Mouse (Mus musculus): ENCODE measurements at regions not wholly inside any gene's neighbourhood (a gene's known extent, or its start where the extent isn't known, plus 50 kb on each side); places are given as distances from the start of the nearest gene placed in this dataset.

GRCm38 (mm10) chr5:44917816-44918213 is 118.3 kb upstream of the Ldb2 start:
- WGBS, result 93% methylated on average over 6 of the region's 6 CpGs
- TF ChIP-seq POLR2A (IDR thresholded peaks at IDR 0.05; ENCODE audit: borderline replicate concordance, extremely low read depth, low read depth, low read length), result no peak
- no peak for DNase-seq
- Histone ChIP-seq H3K4me3 (replicated peaks; ENCODE audit: extremely low read depth, low read depth, low read length) (no peak overlapping the region), H3K4me1 (ENCODE audit: control insufficient read depth, insufficient read depth, low read length) (no peaks in the 10 kb centered on the region)

DNA sequence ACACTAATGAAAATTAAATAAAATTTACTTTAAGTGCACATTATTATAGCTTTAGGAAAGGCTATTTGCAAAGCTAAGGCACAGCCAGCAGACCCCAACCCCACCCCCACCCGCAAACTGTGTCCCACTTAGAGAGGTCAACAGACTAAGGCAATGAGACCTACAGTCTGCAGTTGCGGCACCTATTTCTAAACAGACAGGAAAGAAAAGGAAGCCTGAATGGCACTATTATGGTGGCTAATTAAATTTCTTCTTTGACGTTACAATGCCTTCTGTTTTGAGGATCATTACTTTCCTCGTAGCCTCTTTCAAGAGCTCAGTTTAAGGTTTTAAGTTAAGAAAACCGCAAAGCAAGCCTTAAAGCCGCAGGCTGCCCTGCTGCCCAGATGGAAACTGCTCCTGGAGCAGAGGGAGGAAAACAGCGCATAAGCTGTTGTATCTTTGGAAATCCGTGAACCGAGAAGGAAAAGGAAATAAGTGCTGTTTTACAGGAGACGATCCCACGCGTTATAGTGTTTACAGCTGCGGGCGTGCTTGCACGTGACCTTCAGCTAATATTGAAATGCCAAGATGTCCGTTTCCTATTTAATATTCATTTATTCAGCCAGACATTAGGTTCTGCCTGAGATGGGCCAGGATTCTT is 117.8 kb upstream of the Ldb2 start:
- WGBS, result 61% methylated on average over 16 of the region's 16 CpGs
- DNase-seq, result no peak
- no peak for TF ChIP-seq CTCF (IDR thresholded peaks at IDR 0.05; ENCODE audit: insufficient read depth, low read length)
- no peak for TF ChIP-seq POLR2A (IDR thresholded peaks at IDR 0.05; ENCODE audit: borderline replicate concordance, extremely low read depth, low read depth, low read length)
- Histone ChIP-seq H3K4me3 (replicated peaks; ENCODE audit: extremely low read depth, low read depth, low read length) (no peak overlapping the region), H3K4me1 (ENCODE audit: control insufficient read depth, insufficient read depth, low read length) (no peaks in the 10 kb centered on the region)

DNA sequence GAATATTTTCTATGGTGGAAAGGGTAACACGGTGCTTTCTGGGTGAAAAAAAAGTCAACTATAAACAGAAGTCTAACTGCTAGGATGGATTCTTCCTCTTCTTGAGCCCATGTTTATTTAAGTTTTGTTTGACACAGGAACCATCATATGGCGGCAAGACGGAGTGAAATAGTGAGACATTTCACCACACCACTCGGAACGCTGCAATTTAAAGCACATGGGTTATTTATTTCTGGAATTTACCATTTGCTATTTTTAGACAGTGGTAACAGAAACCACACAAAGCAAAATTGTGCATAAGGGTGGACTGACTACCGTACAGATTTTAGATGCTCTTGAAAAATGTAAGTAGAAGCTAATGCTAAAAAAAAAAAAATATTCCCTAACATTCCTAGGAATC is 103.1 kb upstream of the Ldb2 start:
- WGBS, result 32% methylated on average over 6 of the region's 6 CpGs
- H3K4me3 ChIP-seq (replicated peaks; ENCODE audit: extremely low read depth, low read depth, low read length), result no peak overlapping the region
- no peaks in the 10 kb centered on the region for H3K4me1 ChIP-seq (ENCODE audit: control insufficient read depth, insufficient read depth, low read length)
- TF ChIP-seq POLR2A (IDR thresholded peaks at IDR 0.05; ENCODE audit: borderline replicate concordance, extremely low read depth, low read depth, low read length) (no peak), CTCF (IDR thresholded peaks at IDR 0.05; ENCODE audit: insufficient read depth, low read length) (no peak)
- no peak for DNase-seq

DNA sequence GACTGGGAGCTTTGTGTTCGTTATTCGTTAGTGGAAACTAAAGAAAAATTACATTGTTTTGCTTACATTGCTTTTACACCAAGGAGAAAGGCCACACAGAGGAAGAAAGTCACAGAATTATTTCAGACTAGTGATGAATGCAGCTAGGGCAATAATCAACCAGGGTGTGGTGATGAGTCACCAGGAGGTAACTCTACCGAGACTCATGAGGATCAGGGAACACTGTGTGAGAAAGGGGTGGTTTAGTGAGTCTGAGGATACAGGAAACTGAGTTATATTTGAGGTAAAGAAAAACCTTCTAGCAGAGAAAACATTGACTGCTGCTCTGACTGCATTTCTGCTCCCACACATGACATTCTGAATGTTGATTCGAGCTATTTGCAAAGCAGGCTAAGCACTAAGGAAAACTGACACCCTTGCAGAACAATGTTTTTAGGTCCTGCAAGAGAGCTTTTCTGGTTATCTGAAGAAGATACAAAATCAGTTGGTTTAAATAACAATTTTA is 87.1 kb upstream of the Ldb2 start:
- no peak for DNase-seq
- Histone ChIP-seq H3K4me3 (replicated peaks; ENCODE audit: extremely low read depth, low read depth, low read length) (no peak overlapping the region), H3K4me1 (ENCODE audit: control insufficient read depth, insufficient read depth, low read length) (no peaks in the 10 kb centered on the region)
- WGBS, result 69% methylated on average over 4 of the region's 4 CpGs
- TF ChIP-seq CTCF (IDR thresholded peaks at IDR 0.05; ENCODE audit: insufficient read depth, low read length) (no peak), POLR2A (IDR thresholded peaks at IDR 0.05; ENCODE audit: borderline replicate concordance, extremely low read depth, low read depth, low read length) (no peak)

DNA sequence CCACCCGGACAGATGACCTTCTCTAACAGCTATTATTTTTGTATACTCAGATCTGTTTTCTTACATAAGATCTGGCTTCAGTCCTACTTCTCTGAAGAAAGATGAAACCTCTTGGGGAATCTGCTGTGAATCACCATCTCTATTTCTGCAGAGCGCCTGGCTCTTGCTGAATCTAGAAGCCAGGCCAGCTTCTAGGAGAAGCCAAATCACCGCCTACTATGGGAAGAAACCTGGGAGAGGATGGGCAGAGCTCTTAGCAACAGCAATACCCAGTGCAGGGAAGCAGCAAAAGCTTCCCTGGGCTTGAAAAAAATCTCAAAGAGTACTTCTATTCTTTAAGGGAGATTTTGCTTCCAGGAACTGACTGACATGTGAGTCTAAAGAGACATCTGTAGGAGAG is 77.5 kb upstream of the Ldb2 start:
- Histone ChIP-seq H3K4me1 (ENCODE audit: control insufficient read depth, insufficient read depth, low read length) (no peaks in the 10 kb centered on the region), H3K4me3 (replicated peaks; ENCODE audit: extremely low read depth, low read depth, low read length) (no peak overlapping the region)
- TF ChIP-seq POLR2A (IDR thresholded peaks at IDR 0.05; ENCODE audit: borderline replicate concordance, extremely low read depth, low read depth, low read length) (no peak), CTCF (IDR thresholded peaks at IDR 0.05; ENCODE audit: insufficient read depth, low read length) (no peak)
- WGBS, result 64% methylated on average over 3 of the region's 3 CpGs
- DNase-seq, result no peak

DNA sequence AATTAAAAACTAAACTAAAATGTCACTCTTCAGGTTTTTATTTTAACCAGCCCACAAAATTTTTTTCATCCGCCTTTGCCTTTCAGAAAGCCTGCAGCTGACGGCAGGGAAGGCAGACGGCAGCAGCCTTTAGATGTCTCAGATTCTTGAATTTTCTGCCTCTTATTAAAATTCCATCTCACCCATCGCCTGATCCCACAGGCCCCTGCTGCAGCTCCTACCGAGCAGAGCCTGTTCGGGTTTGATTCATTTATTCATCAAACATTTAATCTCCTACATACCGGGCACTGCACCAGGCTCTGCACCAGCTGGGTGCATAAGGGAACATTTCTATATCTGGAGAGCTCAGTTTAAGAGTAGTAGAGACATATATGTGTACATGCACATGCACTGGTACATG is 72.8 kb upstream of the Ldb2 start:
- 76% methylated on average over 7 of the region's 7 CpGs for WGBS
- no peak for DNase-seq
- H3K4me3 ChIP-seq (replicated peaks; ENCODE audit: extremely low read depth, low read depth, low read length), result no peak overlapping the region
- H3K4me1 ChIP-seq (ENCODE audit: control insufficient read depth, insufficient read depth, low read length), result no peaks in the 10 kb centered on the region
- TF ChIP-seq CTCF (IDR thresholded peaks at IDR 0.05; ENCODE audit: insufficient read depth, low read length), result no peak
- no peak for TF ChIP-seq POLR2A (IDR thresholded peaks at IDR 0.05; ENCODE audit: borderline replicate concordance, extremely low read depth, low read depth, low read length)

GRCm38 (mm10) chr5:44863887-44864286 is 64.4 kb upstream of the Ldb2 start:
- no peaks in the 10 kb centered on the region for H3K4me1 ChIP-seq (ENCODE audit: control insufficient read depth, insufficient read depth, low read length)
- DNase-seq, result no peak
- 58% methylated on average over 3 of the region's 3 CpGs for WGBS
- TF ChIP-seq CTCF (IDR thresholded peaks at IDR 0.05; ENCODE audit: insufficient read depth, low read length) (no peak), POLR2A (IDR thresholded peaks at IDR 0.05; ENCODE audit: borderline replicate concordance, extremely low read depth, low read depth, low read length) (no peak)
- H3K4me3 ChIP-seq (replicated peaks; ENCODE audit: extremely low read depth, low read depth, low read length), result no peak overlapping the region

GRCm38 (mm10) chr5:44863349-44863748 is 63.9 kb upstream of the Ldb2 start:
- 78% methylated on average over 3 of the region's 3 CpGs for WGBS
- DNase-seq, result no peak
- TF ChIP-seq CTCF (IDR thresholded peaks at IDR 0.05; ENCODE audit: insufficient read depth, low read length) (no peak), POLR2A (IDR thresholded peaks at IDR 0.05; ENCODE audit: borderline replicate concordance, extremely low read depth, low read depth, low read length) (no peak)
- H3K4me1 ChIP-seq (ENCODE audit: control insufficient read depth, insufficient read depth, low read length), result no peaks in the 10 kb centered on the region
- no peak overlapping the region for H3K4me3 ChIP-seq (replicated peaks; ENCODE audit: extremely low read depth, low read depth, low read length)

- Histone ChIP-seq H3K4me1 (ENCODE audit: control insufficient read depth, insufficient read depth, low read length) (no peaks in the 10 kb centered on the region), H3K4me3 (replicated peaks; ENCODE audit: extremely low read depth, low read depth, low read length) (no peak overlapping the region)
- 91% methylated on average over 4 of the region's 4 CpGs for WGBS
- TF ChIP-seq CTCF (IDR thresholded peaks at IDR 0.05; ENCODE audit: insufficient read depth, low read length), result no peak
- no peak for TF ChIP-seq POLR2A (IDR thresholded peaks at IDR 0.05; ENCODE audit: borderline replicate concordance, extremely low read depth, low read depth, low read length)
- DNase-seq, result no peak
Observed at GRCm38 (mm10) chr5:44854189-44854588, 54.7 kb upstream of the Ldb2 start.

All from lung, adult 2 months (tissue).